Mouse (Mus musculus): ENCODE results near the gene Gm10251. TPM values are rescaled to one million over a fixed set of nuclear protein-coding genes. Genes with fewer than 3 reads are reported as not detected.

Gene Gm10251
- not detected for polyA plus RNA-seq (2014; fragmentation: Illumina TruSeq; extraction: RNeasy Lipid Tissue Mini Kit (QIAGEN cat#74804); ENCODE audit: low read depth, low replicate concordance)

DNA sequence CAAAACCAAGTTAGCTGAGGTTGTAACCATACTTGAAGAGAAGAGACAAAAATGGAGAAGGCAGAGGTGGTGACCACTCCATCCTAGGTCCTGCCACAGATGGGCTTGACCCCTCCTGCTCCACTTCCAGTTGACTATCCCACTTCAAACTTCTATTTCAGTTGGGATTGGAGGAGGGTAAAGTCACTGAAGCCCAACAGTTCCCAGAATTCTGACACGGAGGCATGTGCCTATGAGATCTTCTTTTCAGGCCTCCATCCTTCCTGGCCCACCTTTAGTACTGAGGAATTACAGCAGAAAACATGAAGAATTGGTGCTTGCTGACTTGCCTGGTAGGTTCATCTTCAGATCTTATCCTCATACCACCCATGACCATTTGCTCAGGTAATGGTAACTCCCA, at the start of gene Gm10251:
Gene Gm10251 (minus strand): TSS at position 101 of the 400 bp plus-strand sequence.

DNA sequence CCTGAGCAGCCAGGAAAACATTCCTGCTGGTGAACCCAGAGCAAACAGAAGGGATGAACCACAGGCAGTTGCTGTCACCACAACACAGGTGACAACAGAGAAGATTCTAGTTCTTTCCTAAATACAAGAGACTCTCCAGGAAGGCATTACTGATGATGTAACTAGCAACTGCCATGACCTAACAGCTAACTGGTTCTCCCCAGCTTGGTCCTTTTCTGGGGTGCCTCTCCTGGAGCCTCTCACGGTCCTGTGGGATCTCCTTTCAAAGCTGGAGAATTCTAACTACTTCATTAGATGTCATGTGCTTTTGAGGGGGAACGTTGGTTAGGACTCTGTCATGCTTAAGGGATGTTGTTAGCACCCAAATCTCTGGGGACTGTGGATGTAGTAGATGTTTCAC, 36.2 kb upstream of the Gm10251 start, which contains the start of gene Gm8050:
Gene Gm8050 (minus strand): TSS at position 101 of the 400 bp plus-strand sequence.

DNA sequence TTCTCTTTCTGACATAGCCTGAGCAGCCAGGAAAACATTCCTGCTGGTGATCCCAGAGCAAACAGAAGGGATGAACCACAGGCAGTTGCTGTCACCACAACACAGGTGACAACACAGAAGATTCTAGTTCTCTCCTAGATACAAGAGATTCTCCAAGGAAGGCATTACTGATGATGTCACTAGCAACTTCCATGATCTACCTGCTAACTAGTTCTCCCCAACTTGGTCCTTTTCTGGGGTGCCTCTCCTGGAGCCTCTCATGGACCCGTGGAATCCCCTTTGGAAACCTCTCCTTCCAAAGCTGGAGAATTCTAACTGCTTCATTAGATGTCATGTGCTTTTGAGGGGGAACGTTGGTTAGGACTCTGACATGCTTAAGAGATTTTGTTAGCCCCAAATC, 61.7 kb downstream of the Gm10251 start, which contains the start of gene Gm3460:
Gene Gm3460 (minus strand): TSS at position 101 of the 400 bp plus-strand sequence.

DNA sequence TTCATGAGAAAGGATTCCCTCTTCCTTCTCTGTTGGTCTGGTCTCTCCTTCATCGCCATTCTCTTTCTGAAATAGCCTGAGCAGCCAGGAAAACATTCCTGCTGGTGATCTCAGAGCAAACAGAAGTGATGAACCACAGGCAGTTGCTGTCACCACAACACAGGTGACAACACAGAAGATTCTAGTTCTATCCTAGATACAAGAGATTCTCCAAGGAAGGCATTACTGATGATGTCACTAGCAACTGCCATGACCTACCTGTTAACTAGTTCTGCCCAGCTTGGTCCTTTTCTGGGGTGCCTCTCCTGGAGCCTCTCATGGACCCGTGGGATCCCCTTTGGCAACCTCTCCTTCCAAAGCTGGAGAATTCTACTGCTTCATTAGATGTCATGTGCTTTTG, 93.5 kb downstream of the Gm10251 start, which contains the start of gene Gm3629:
Gene Gm3629 (minus strand): TSS at position 101 of the 400 bp plus-strand sequence.

Other genes with a start within 250 kb of the Gm10251 start
- gene Gm3594, start 239.6 kb downstream of the Gm10251 start, polyA plus RNA-seq (2014; fragmentation: Illumina TruSeq; extraction: RNeasy Lipid Tissue Mini Kit (QIAGEN cat#74804); ENCODE audit: low read depth, low replicate concordance) = not detected
- gene Gm8356, start 146.9 kb downstream of the Gm10251 start, polyA plus RNA-seq (2014; fragmentation: Illumina TruSeq; extraction: RNeasy Lipid Tissue Mini Kit (QIAGEN cat#74804); ENCODE audit: low read depth, low replicate concordance) = not detected
- 0.28 TPM for gene Gm3629, start 93.6 kb downstream of the Gm10251 start, polyA plus RNA-seq (2014; fragmentation: Illumina TruSeq; extraction: RNeasy Lipid Tissue Mini Kit (QIAGEN cat#74804); ENCODE audit: low read depth, low replicate concordance)
- gene Gm3460, start 61.8 kb downstream of the Gm10251 start, polyA plus RNA-seq (2014; fragmentation: Illumina TruSeq; extraction: RNeasy Lipid Tissue Mini Kit (QIAGEN cat#74804); ENCODE audit: low read depth, low replicate concordance) = not detected
- not detected for gene Gm8050, start 36.1 kb upstream of the Gm10251 start, polyA plus RNA-seq (2014; fragmentation: Illumina TruSeq; extraction: RNeasy Lipid Tissue Mini Kit (QIAGEN cat#74804); ENCODE audit: low read depth, low replicate concordance)
- 7.3 TPM for gene Gm3636, start 58.2 kb upstream of the Gm10251 start, polyA plus RNA-seq (2014; fragmentation: Illumina TruSeq; extraction: RNeasy Lipid Tissue Mini Kit (QIAGEN cat#74804); ENCODE audit: low read depth, low replicate concordance)
- gene Gm8362, start 90.2 kb upstream of the Gm10251 start, polyA plus RNA-seq (2014; fragmentation: Illumina TruSeq; extraction: RNeasy Lipid Tissue Mini Kit (QIAGEN cat#74804); ENCODE audit: low read depth, low replicate concordance) = not detected
- not detected for gene Gm3642, start 156.1 kb upstream of the Gm10251 start, polyA plus RNA-seq (2014; fragmentation: Illumina TruSeq; extraction: RNeasy Lipid Tissue Mini Kit (QIAGEN cat#74804); ENCODE audit: low read depth, low replicate concordance)
- 0.38 TPM for gene Gm3667, start 205.8 kb upstream of the Gm10251 start, polyA plus RNA-seq (2014; fragmentation: Illumina TruSeq; extraction: RNeasy Lipid Tissue Mini Kit (QIAGEN cat#74804); ENCODE audit: low read depth, low replicate concordance)